Mouse (Mus musculus): ENCODE measurements around the gene Rcor3.
A peak's percentile ranks its signal among the peaks of the same experiment; 100 is the strongest.

The Rcor3 gene

DNA sequence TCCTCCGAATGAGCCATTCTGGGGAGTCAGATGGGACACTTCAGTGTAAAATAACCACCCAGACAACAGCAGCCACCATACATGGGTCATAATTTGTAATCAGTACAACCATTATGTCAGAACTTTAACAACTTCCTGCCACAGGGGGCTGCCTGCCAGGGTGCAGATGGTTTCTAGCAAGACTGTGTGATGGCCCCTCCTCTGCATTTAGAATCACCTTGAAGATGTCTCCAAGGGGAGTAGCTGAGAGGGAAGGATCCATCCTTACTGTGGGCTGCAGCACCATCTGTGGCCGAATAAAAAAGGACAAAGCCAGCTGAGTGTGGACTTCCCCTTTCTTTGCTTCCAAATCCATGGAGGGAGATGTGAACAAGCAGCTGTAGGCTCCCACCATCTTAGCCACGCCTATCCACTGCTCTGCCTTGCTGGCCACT lies 67.2 kb downstream of the Rcor3 start:
- DNase-seq (ENCODE audit: inconsistent ontology term) = no peak

DNA sequence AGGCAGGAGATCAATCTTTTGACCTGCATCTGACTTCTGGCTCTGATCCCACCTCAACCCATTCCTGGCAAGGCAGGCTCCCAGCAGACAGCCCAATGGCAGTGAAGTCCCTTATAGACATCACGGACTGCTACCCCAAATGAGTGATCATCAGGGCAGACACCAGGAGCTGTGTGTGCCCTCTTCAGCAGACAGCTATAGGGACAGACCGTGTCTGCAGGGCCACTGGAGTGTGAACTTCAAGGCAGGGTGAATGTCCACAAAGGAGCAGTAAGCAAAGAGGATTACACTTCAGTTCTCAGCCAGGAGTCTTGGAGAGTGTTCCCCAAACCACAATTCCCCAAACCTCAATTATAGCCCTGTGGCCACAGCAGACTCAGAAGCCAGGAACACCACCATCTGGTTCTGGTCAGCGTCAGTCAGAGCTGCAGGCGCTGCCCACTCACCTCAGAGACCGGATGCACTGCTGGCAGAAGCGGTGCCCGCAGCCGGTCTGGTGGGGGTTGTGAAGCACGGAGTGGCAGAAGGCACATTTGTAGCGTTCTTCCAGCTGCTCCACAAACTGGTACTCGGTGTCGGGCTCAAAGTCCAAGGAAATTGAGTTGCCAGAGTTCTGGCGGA lies 67.8 kb downstream of the Rcor3 start:
- peak; percentile 64 for DNase-seq (ENCODE audit: inconsistent ontology term)

DNA sequence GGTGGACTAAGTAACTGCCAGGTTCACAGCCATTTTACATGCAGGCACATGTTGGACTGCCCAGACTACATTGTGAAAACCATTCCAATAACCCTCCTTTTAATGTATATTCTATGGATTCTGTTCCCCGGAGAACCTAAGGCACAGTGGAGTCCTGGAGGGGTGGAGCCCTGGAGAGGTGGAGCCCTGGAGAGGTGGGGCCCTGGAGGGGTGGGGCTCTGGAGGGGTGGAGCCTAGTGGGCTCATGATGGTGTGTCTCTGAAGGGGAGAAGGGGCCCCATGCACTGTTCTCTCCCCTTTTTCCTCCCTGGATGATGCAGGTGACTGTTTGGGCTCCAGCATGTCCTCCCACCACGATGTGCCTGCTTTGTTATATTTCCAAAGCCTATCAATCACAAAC lies 69.7 kb downstream of the Rcor3 start:
- DNase-seq (ENCODE audit: inconsistent ontology term) = no peak

DNA sequence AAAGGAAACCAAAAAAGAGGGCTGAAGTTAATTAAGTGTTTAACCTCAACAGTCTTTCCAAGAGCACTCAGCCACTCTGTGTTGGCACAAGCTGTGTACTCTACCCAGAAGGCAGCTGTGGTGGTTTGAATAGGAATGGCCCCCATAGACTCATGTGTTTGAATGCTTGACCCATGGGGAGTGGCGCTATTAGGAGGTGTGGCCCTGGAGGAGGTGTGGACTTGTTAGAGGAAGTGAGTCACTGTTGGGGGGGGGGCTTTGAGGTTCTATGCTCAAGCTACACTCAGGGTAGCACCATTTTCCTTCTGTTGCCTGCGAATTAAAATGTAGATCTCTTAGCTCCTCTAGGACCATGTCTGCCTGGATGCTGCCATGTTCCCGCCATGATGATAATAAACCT lies 70.9 kb downstream of the Rcor3 start:
- no peak for DNase-seq (ENCODE audit: inconsistent ontology term)

DNA sequence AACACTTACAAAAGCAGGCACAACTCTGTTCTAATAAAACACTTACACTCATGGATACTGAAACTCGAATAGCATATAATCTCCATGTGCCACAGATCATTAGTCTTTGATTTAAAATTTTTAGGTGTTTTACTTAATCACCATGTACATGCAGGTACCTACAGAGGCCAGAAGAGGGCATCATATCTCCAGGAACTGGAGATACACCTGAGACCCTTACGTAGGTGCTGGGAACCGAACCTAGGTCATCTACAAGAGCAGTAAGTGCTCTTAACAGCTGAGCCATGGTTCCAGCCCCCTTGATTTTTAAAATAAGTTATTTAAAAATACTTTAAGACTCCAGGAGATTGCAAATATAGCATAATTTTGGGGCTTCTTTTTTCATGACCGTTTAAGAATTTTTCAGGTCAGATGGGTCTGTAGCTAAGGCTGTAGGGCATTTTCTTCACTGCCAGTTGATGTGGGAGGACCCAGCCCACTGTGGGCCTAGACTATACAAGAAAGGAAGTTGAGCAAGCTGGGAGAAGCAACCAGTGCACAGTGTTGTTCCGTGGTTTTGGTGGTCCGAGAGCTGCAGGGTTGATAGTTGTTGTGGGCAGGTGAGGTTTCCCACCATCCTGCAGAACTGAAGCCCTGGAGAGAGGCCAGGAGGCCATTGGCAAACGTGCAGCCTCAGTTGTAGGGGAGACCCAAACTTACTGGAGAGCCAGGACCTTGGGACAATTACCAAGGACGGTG lies 74.5 kb downstream of the Rcor3 start:
- no peak for DNase-seq (ENCODE audit: inconsistent ontology term)

DNA sequence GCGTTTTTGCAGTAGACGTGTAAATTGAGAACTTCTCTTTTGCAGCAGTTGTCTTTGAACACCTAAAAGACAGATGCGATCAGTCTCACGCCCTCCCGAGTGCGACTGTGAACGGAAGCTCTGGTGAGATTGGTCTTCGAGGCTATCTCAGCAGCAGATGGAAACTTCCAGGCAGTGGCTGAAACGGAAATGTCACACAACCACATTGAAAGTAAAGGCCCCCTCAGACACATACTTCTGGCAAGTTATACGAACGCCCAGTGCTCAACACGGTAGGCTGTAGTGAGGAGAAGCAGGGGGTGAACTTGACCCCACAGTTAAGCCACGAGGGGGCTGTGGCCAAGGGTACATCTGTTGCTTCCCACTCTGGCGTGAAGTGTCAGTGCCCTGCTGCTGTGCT lies 75.2 kb downstream of the Rcor3 start:
- DNase-seq (ENCODE audit: inconsistent ontology term) = no peak

DNA sequence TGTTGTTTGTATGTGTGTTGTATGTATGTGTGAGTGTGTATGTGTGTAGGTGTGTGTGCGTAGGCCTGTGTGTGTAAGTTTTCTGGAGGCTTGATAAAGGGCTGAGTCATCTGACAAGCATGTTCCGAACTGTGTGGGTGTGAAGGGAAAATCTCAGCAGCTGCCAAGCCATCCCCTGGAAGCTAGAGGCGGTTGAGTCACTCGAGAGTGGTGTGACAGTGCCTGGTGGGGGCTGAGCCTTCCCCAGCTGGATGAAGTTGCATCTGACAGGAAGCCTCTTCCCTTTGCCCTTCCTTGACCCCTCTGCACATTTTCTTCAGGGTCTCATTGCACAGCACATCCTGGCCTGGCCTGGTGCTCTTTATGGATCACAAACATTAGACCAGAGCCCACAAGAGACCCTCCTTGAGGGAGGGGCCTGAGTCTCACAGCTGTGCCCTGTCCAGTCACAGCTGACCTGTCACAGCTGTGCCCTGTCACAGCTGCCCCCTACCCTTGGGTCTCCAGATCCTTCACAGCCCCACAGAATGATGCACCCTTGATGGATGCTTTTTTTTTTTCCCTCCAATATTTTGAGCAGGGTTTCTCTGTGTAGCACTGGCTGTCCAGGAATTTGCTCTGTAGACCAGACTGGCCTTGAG lies 76.1 kb downstream of the Rcor3 start:
- DNase-seq (ENCODE audit: inconsistent ontology term) = peak; percentile 92

DNA sequence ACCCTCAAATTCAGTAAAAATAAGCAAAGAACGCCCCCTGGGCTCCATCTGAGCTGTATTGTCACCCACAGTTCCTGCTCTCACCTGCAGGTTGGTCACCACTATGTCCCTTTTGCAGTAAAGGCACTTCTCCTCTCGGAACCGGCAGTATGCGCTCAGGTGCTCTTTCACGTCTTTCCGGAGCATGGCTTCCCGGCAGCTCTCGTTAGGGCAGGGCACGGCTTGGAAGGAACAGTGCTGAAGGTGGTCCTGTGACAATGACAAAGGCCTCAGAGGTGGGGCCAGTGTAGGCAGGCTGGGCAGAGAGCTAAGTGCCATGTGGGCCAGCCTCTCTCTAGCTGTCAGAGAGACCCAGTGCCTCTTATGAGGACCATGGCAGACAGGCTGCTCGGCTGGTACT lies 79.0 kb downstream of the Rcor3 start:
- no peak for DNase-seq (ENCODE audit: inconsistent ontology term)

DNA sequence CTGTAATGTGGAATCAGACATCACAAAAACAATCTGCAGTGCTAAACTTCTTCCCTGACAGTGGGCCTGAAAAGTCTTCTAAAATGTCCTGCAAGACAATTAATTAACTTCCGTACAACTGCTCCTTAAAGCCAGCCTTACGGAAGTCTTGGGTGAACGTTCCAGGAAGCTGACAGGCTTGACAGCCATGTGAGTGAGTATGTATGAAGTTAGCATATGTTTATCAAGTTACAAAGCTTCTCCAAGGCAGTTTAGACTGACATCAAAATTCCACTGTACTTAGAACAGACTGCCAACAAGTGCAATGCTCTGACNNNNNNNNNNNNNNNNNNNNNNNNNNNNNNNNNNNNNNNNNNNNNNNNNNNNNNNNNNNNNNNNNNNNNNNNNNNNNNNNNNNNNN lies 84.1 kb downstream of the Rcor3 start:
- DNase-seq (ENCODE audit: inconsistent ontology term) = no peak

DNA sequence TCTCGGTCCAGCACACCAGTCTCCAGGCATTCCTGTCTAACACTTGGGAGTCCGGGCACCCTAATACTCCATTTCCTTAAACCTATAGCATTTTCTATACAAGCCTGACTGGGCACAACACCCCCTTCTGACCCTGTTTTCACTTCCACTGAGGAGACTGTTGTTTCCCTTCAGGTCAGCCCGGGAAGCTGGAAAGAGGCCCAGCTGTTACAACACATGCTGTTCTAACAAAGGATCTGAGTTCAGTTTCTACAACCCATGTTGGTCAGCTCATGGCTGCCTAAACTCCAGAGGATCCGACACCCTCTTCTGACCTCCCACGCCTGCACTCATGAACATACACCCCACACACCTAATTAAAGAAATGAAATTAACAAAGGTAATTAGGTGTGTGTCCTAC lies 84.9 kb downstream of the Rcor3 start:
- DNase-seq (ENCODE audit: inconsistent ontology term) = no peak

DNA sequence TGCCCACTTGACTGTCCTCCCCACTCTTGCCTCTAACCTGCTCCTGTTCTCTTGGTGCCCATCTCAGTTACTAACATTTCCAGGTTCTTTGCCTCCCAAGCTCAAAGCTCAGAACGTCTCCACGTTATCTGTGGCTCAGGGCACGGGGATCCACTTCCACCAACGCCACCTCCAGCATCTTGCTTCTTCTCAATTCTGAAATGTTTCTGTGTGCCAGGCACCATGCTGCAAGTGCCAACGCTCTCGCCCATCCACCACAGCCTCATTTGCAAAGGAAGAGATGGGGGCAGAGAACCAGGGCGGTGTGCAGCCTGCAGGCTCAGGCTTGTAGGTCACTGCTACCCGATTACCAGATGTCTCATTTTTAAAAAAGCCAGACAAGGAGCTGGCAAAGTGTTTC lies 85.4 kb downstream of the Rcor3 start:
- no peak for DNase-seq (ENCODE audit: inconsistent ontology term)
